Mouse (Mus musculus) hindbrain, embryonic 15.5 days (tissue): Measurements from ENCODE around the gene Rbm28. TPM values are rescaled to one million over a fixed set of nuclear protein-coding genes. Genes with fewer than 3 reads are reported as not detected.

ENCODE experiments used
- ATAC-seq: fragments of 200-750 bp; cut with Nextera tagmentation; 2 replicates; pipeline ENCODE4 v1.8.0; 2017; ENCODE audit warnings: low read depth, moderate number of reproducible peaks, moderate TSS enrichment; ENCODE audit not compliant: low FRiP score
- H3K27ac ChIP-seq: fragments of 300-500 bp; sonication (generic); replicated peaks from 2 replicates; pipeline ENCODE4 v1.5.1; 2015; ENCODE audit warnings: mild to moderate bottlenecking, inconsistent platforms
- H3K27me3 ChIP-seq: fragments of 300-500 bp; sonication (generic); 2 replicates; pipeline ENCODE4 v1.6.1; 2015; ENCODE audit warnings: control low read depth, inconsistent platforms
- H3K36me3 ChIP-seq: fragments of 300-500 bp; sonication (generic); 2 replicates; pipeline ENCODE4 v1.6.1; 2015; ENCODE audit warnings: control low read depth, inconsistent platforms
- H3K4me1 ChIP-seq: fragments of 300-500 bp; sonication (generic); replicated peaks from 2 replicates; pipeline ENCODE4 v1.6.1; 2015; ENCODE audit warnings: control low read depth, inconsistent platforms
- H3K4me2 ChIP-seq: fragments of 300-500 bp; sonication (generic); 2 replicates; pipeline ENCODE4 v1.6.1; 2015; ENCODE audit warnings: moderate library complexity, mild to moderate bottlenecking, inconsistent platforms
- H3K4me3 ChIP-seq: fragments of 300-500 bp; sonication (generic); 2 replicates; pipeline ENCODE4 v1.5.1; 2015; ENCODE audit warnings: mild to moderate bottlenecking, inconsistent platforms
- H3K9ac ChIP-seq: fragments of 300-500 bp; sonication (generic); 2 replicates; pipeline ENCODE4 v1.6.1; 2015; ENCODE audit warnings: inconsistent platforms
- H3K9me3 ChIP-seq: fragments of 300-500 bp; sonication (generic); 2 replicates; pipeline ENCODE4 v1.6.1; 2016; ENCODE audit warnings: control low read depth, inconsistent platforms
- WGBS: fragments of 180-500 bp; shearing (Covaris S2); methylation state at CpG from one replicate; pipeline ENCODE4 v1.1.7; 2015; 5-methylcytosine and 5-hydroxymethylcytosine counted together
- polyA plus RNA-seq: library from polyadenylated mRNA; unstranded; fragments of >200 nt; fragmentation: Nextera tagmentation; extraction: Ambion mirVana; gene quantifications from 2 replicates; pipeline ENCODE4 v1.2.1, GENCODE M21; 2015

Rbm28 gene
- polyA plus RNA-seq, 1 experiment from 2014 or later = 43.2 TPM

DNA sequence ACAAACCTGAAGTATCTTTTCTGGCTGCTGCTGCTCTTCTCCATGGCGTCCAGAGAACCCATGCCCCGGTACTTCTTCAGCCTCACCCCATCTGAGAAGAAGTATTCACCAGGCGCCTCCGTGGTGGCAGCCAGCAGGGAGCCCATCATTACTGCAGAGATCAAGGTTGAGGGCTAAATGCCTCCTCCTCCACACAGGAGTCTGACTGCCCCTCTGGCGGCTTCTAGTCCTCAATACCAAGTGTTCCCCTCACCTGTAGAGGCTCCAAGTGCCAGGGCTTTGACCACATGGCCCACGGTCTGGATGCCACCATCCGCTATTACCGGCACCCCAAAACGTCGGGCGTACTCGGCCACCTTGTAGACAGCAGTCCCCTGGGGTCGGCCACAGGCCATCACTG lies 38.3 kb upstream of the Rbm28 start:
- no peaks in the 10 kb centered on the region for H3K27me3 ChIP-seq
- H3K4me2 ChIP-seq = no peak overlapping the region
- H3K4me1 ChIP-seq = peaks cover 8% of the 10 kb centered on the region
- H3K27ac ChIP-seq = no peak overlapping the region
- H3K4me3 ChIP-seq = no peak overlapping the region
- peaks cover 33% of the 10 kb centered on the region for H3K36me3 ChIP-seq
- no peak overlapping the region for H3K9ac ChIP-seq
- no peak for ATAC-seq
- WGBS = 91% methylated on average over 13 of the region's 13 CpGs
- H3K9me3 ChIP-seq = no peaks in the 10 kb centered on the region

DNA sequence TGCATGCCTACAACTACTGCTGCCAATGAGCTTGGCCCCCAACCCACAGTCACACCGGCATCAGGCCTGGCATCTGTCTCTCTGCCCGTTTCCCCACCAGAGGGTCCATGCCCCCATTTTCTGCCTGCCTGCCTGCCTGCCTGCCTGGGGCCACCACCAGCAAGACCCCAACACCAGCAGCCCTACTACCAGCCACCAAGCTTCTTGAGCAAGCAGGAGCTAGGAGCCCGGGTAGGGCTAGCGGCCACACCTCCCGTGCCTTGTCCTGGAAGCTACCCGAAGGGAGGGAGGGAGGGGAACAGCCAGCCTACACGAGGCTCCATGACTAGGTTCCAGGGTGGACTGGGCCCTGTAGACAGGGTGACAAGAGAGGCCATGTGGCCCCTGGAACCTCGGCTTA lies 37.2 kb upstream of the Rbm28 start:
- Histone ChIP-seq H3K4me3 (no peak overlapping the region), H3K36me3 (peaks cover 31% of the 10 kb centered on the region), H3K27me3 (no peaks in the 10 kb centered on the region), H3K9ac (no peak overlapping the region), H3K4me1 (peaks cover 14% of the 10 kb centered on the region), H3K9me3 (no peaks in the 10 kb centered on the region), H3K4me2 (no peak overlapping the region), H3K27ac (no peak overlapping the region)
- no peak for ATAC-seq
- 84% methylated on average over 8 of the region's 8 CpGs for WGBS

DNA sequence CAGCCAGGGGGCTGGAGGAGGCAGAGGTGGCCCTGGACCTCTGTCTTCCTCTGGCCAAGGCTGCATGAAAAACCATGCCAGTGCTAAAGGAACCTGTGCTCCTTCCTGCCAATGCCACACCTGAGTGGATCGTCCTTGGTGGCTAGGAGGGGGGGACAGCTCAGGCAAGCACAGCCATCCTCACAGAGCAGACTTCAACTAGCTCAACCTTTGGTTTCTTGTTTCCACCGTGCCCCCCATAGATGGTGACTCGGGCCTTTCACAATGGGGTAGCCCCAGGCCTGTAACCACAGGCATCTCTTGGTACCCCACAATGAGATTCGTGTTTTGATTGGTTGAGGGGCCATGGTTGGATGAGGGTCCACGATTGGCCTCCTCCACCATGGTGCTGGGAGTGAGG lies 36.5 kb upstream of the Rbm28 start:
- H3K36me3 ChIP-seq = peaks cover 27% of the 10 kb centered on the region

DNA sequence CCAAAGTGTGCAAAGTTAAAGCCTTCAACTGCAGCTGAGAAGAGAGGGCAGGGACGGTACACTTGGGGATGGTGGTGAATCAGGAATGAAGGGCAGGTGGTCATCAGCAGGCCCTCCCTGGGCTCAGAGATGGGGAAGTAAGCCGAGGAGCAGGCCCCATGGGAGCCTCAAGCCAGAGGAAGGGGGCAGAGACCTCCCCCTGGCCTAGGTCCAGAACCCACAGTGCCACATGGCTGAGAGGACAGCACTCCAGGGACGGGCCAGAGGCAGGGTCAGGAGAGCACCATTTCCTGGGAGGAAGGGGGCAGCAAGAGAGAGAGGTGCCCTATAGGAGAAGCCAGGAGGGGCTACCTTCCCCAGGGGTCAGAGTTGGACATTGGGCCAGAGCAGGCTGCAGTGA lies 35.7 kb upstream of the Rbm28 start:
- WGBS = 63% methylated on average over 3 of the region's 3 CpGs
- H3K4me3 ChIP-seq = no peak overlapping the region
- H3K4me2 ChIP-seq = no peak overlapping the region
- H3K27ac ChIP-seq = no peak overlapping the region
- peaks cover 19% of the 10 kb centered on the region; the same call in 1 of the 2 replicates for H3K36me3 ChIP-seq
- no peaks in the 10 kb centered on the region for H3K27me3 ChIP-seq
- no peak overlapping the region for H3K9ac ChIP-seq
- no peaks in the 10 kb centered on the region for H3K9me3 ChIP-seq
- H3K4me1 ChIP-seq = peaks cover 14% of the 10 kb centered on the region
- no peak for ATAC-seq

More for the DNA sequence above, 36.5 kb upstream of the Rbm28 start:
- Histone ChIP-seq H3K9ac (no peak overlapping the region), H3K4me1 (peaks cover 14% of the 10 kb centered on the region), H3K4me2 (no peak overlapping the region), H3K9me3 (no peaks in the 10 kb centered on the region), H3K27ac (no peak overlapping the region), H3K27me3 (no peaks in the 10 kb centered on the region), H3K4me3 (no peak overlapping the region)
- WGBS = 94% methylated on average over 5 of the region's 5 CpGs
- ATAC-seq = no peak

DNA sequence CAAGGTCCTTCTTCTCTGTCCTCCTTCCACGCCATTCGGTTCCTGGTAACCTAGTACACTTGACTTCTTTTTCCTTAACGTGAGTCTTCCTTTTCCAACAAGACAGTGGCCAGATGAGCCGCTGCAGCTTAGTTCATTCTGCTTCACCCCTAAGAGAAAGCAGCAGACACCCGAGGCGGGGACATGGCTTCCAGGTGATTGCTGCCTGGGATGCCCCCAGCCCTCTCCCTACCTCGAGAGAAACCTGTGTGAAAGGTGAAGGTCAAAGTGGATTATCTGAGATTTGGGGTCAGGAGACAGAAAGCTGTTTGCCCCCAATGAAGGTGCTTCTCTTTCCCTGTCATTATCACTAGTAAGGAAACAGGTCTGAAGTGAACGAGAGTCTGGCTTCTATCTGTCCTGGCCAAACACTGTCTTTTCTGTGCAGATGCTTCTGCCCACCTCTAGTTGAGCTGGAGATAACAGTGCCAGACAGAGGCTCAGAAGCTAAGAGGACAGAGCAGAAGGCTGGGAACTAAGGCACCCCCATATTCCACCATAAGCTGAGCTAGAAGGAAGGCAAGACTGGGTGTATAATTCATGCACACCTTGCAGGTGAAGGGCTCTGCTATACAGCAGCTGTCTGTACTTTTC lies 34.5 kb upstream of the Rbm28 start:
- ATAC-seq = no peak
- 0 out of 2 replicates have a peak overlapping the region, but pooled peaks have one; percentile 9 for H3K27ac ChIP-seq
- H3K9ac ChIP-seq = peak overlapping the region; percentile 28; the same call in 1 of the 2 replicates
- no peaks in the 10 kb centered on the region for H3K27me3 ChIP-seq
- H3K4me1 ChIP-seq = peaks cover 14% of the 10 kb centered on the region
- peak overlapping the region; percentile 58 for H3K4me2 ChIP-seq
- whole genome bisulfite sequencing = 46% methylated on average over 8 of the region's 8 CpGs
- H3K9me3 ChIP-seq = no peaks in the 10 kb centered on the region
- peak overlapping the region; percentile 32 for H3K4me3 ChIP-seq
- peaks cover 19% of the 10 kb centered on the region; the same call in 1 of the 2 replicates for H3K36me3 ChIP-seq

DNA sequence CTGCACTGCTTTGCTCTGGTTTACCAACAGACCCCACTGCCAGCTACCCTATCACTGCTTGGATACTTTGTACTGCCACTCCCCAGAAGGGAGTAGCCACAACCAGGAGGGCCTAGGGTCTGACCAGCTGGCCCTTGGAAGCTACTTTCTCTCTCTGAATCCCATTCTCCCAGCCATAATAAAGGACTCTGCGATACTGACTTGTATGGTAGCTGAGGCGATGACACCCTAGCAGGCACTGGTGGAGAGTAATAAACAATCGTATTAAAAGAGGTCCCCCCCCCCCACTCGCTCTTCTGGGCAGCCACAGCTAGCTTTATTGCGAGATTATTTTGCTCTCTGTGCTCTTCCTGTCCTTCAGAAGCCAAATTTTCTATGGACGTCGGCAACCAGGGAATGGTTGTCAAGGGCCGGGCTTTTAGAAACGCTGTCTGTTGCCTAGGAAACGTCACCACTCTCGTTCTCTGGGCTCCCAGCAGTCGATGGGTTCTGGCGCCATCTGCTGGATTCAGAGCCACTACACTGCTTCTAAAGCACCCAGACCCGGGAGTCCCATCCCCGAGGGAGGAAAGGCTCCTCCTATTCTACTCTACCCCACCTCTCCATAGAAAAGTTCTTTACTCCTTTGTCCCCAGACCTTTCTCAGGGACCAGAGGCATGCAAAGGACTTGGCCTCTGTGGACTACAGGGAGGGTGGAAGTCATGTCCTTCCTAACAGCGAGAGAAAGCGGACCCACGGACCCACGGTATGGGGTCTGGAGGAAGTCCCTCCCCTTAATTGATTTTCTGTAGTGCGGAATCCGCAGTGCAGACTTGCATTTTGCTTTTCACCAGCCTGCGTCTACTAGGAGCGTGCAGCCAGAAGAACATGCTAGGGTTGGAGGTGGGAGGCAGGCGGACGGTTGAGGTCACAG lies 33.8 kb upstream of the Rbm28 start:
- H3K27ac ChIP-seq = peak overlapping the region; percentile 64; the same call in 1 of the 2 replicates
- peak overlapping the region; percentile 32 for H3K9ac ChIP-seq
- H3K4me1 ChIP-seq = peaks cover 14% of the 10 kb centered on the region
- WGBS = 6% methylated on average over 25 of the region's 25 CpGs
- no peaks in the 10 kb centered on the region for H3K27me3 ChIP-seq
- peaks cover 15% of the 10 kb centered on the region; the same call in 1 of the 2 replicates for H3K36me3 ChIP-seq
- peak overlapping the region; percentile 58 for H3K4me2 ChIP-seq
- ATAC-seq = peak; percentile 86
- no peaks in the 10 kb centered on the region for H3K9me3 ChIP-seq
- peak overlapping the region; percentile 32 for H3K4me3 ChIP-seq

DNA sequence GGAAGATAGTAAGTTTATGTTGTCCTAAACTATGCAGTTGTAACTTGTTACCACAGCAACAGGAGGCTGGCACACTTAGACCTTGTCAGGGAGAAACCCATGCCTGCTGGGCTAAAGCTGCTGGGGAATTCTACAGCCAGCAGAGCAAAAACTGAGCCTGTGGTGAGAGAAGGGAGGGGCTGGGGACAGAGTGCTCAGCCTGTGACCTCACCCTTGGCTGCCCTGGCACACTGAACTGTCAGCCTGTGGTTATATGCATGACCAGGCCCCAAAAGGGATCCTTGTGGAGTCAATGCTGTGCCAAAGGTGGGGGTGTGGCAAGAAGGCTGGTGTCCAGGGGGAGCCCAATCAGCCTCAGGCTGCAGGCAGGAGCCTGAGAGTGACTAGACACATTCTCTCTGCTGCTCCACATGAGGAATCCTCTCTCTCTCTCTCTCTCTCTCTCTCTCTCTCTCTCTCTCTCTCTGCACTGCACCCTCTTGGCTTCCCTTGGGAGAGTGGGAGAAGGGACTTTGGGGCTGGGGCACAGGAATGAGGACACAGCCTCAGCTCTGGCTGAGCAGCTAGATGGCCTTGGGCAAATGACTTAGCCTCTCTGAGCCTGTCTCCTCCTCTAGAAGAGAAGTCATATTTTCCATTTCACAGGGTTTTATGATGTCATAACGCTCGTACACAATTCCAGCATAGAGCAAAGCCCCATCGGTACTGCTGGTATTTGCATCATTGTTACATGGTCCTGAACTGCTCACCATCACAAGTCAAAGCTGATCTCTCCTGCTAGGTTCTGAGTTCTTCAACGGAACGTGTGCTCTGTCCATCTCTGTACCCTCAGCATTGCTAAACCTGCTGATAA lies 31.3 kb upstream of the Rbm28 start:
- ATAC-seq = no peak

DNA sequence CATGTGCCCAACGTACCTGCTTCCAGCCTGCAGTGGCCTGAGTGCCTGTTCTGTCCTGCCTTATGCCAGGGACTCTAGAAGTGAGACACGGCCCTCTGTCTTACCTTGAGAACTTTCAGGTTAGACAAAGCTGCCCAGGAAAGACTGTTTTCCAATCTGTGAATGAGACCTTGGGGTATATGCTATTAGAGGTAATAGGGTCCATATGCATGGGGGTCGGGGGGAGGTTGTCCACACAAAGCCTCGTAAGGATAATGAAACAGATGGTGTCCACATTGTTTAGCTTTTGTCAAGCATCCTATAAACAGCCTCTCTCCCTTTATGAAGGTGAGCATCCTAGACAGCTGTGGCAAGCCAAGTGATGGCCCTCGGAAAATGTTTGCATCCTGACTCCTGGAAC lies 30.3 kb upstream of the Rbm28 start:
- Histone ChIP-seq H3K4me3 (no peak overlapping the region), H3K36me3 (no peaks in the 10 kb centered on the region), H3K9ac (no peak overlapping the region), H3K4me1 (peaks cover 14% of the 10 kb centered on the region), H3K27ac (no peak overlapping the region), H3K27me3 (no peaks in the 10 kb centered on the region), H3K9me3 (no peaks in the 10 kb centered on the region), H3K4me2 (no peak overlapping the region)
- WGBS = 79% methylated on average over 5 of the region's 5 CpGs
- ATAC-seq = no peak

More for the DNA sequence above, 31.3 kb upstream of the Rbm28 start:
- Histone ChIP-seq H3K9me3 (no peaks in the 10 kb centered on the region), H3K36me3 (0 out of 2 replicates have a peak, but pooled peaks cover 2% of the 10 kb centered on the region), H3K9ac (no peak overlapping the region), H3K4me3 (no peak overlapping the region), H3K27me3 (no peaks in the 10 kb centered on the region), H3K4me2 (no peak overlapping the region), H3K4me1 (peaks cover 14% of the 10 kb centered on the region), H3K27ac (no peak overlapping the region)
- WGBS = 80% methylated on average over 5 of the region's 5 CpGs

DNA sequence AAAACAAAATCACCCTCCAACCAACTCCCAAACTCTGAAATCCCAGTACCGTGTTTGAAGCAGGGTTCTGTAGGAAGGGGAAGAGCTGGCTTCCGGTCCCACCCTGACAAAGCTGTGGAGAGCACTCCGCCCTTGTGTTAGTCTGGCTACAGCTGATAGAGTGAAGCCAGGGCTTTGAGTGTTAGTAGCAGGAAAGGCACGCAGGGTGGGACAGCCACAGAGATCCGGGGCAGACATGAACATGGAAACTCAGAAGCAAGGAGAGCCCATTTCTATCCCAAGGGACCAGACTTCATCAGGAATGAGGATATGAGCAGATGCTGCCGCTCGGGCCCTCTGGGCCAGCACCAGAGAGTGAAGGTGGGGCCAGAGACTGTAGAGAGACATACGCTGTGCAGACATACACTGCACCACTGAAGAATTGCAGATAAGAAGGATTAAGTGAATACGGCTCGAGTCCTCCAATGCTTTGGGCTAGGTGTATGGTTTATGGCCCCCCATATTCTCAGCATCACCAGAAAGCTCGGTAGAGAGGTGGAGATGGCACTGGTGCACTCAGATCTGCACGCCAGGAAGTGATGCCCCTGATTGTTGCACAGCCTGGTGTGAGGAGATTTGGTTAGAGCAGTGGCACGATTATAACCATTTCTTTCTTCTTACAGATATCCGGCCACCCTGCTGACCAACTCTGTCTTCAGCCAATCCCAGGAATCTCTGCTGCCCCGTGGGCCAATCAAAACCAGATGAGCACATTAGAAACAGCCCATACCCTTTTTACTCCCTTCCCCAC lies 29.4 kb upstream of the Rbm28 start:
- Histone ChIP-seq H3K4me1 (peaks cover 14% of the 10 kb centered on the region), H3K4me2 (no peak overlapping the region), H3K4me3 (no peak overlapping the region), H3K9me3 (no peaks in the 10 kb centered on the region), H3K27ac (no peak overlapping the region), H3K9ac (no peak overlapping the region), H3K27me3 (no peaks in the 10 kb centered on the region), H3K36me3 (no peaks in the 10 kb centered on the region)
- WGBS = 78% methylated on average over 15 of the region's 15 CpGs
- no peak for ATAC-seq

DNA sequence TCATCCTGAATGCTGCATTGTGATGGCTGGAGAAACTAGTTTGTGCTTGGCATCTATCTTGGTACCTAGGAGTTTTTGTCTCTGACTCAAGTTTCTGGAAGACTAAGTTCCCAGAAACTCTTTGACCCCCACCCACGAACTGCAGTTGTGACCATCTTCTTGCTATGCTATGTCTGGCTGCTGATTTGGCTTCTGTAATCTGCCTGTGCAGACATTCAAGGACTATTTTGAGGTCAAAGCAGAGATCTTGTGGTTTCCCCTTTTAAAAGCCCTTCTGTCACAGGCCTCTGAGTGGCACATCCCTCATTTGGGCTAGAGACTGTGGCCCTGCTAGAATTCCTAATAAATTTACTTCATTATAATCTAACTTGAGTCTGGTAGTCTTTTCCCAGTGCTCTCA lies 23.1 kb upstream of the Rbm28 start:
- H3K4me3 ChIP-seq = no peak overlapping the region
- H3K4me2 ChIP-seq = no peak overlapping the region
- no peaks in the 10 kb centered on the region for H3K36me3 ChIP-seq
- 74% methylated on average over 1 of the region's 1 CpGs for WGBS
- no peaks in the 10 kb centered on the region for H3K9me3 ChIP-seq
- H3K27ac ChIP-seq = no peak overlapping the region
- no peak overlapping the region for H3K9ac ChIP-seq
- no peak for ATAC-seq
- no peaks in the 10 kb centered on the region for H3K4me1 ChIP-seq
- H3K27me3 ChIP-seq = no peaks in the 10 kb centered on the region

DNA sequence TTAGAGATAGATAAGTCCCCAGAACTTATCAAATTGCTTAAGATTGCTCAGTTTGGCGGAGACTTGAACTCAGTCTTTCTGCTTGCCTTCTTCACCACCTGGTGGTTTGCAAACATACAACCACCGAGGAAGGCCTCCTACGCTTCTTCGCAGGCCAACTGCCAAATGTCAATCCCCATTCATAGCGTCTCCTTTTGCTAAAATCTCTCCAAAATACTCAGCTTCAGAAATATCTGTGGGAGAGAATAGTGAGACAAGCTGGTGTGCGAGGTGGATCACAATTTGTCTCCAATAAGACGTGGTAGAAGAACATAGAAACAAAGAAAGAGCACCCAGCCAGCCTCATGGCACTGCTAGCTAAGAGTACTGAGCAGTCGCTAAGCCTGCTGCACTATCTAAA lies 15.0 kb upstream of the Rbm28 start:
- 45% methylated on average over 8 of the region's 8 CpGs for WGBS
- Histone ChIP-seq H3K4me1 (peaks cover 19% of the 10 kb centered on the region), H3K9ac (peak overlapping the region; percentile 88), H3K4me3 (peak overlapping the region; percentile 69), H3K27ac (peak overlapping the region; percentile 93), H3K27me3 (peaks cover 3% of the 10 kb centered on the region; the same call in 1 of the 2 replicates), H3K9me3 (no peaks in the 10 kb centered on the region), H3K4me2 (peak overlapping the region; percentile 89), H3K36me3 (no peaks in the 10 kb centered on the region; the same call in 1 of the 2 replicates)
- ATAC-seq = no peak
